Mouse (Mus musculus): ENCODE measurements around the gene Tmie. TPM values are rescaled to one million over a fixed set of nuclear protein-coding genes. Genes with fewer than 3 reads are reported as not detected.

The Tmie gene
- polyA plus RNA-seq, 1 experiment from 2014 or later, result 6.0 TPM

DNA sequence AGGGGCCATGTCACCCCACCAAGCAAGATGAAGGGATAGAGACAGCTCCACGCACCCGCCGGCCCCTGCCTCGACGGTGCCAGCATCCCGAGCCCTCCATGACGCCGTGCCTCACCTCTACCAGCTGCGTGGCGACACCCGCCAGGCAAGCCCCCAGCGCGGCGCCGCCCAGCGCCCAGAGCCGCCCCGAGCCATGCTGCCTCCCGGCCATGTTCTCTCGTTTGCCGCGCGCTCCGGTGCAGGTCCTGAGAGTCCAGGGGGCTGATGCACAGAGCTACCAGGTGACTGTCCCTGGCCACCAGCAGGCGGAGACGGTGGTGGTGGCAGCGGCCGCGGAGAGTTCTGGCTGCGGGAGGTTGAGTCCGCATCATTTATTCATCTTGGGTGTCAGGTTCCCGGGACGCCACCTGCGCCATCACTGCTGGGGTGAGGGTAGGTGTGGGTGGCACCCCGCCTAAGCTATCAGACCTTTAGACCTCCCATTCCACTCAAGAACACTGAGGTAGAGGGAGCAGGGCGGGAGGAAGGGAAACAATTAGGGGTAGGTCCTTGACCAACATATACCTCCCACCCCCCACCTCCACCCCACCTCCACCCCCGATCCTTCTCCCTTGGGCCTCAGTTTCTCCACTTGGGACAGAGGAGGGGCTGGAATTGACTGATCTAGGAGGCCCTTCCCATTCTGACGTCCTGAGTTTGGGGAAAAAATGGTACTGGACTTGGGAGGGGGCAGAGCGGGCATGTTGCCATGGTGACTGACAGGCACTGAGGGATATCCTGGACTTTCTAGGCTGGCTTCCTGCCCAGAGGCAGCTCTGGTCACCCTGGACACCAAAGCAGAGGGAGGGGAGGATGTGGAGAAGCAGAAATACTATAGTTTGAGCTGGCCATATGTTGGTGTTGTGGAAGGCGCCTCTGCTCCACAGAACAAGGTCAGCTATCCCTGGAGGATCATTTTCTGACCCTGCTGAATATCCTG, 5.9 kb downstream of the Tmie start:
- DNase-seq, result peak; percentile 51
- no peak overlapping the region for H3K9ac ChIP-seq (replicated peaks)

DNA sequence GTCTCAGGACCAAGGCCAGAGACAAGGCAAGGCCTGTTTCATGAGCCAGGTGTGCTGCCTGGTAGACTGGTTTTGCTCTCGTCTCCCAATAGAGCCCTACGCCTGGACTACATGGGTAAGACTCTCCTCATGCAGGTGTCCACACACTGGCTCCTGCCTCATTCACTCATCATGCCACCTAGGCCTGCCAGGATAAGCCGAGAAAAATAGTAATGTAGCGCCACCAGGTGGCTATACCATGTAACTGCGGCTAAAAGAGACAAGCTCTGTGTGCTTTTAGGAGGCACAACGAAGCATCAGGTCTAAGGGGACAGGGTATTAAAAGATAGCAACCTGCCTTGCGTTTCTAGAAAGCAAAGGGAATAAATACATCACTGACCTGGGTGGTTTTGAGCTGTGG, 8.9 kb downstream of the Tmie start:
- whole genome bisulfite sequencing (ENCODE audit: insufficient replicate concordance), result 17% methylated on average over 7 of the region's 7 CpGs

More for the DNA sequence above, 5.9 kb downstream of the Tmie start:
- H3K27me3 ChIP-seq (ENCODE audit: insufficient read depth, low read length), result 0 out of 2 replicates have a peak, but pooled peaks cover 4% of the 10 kb centered on the region
- 0 out of 2 replicates have a peak overlapping the region, but pooled peaks have one; percentile 0 for H3K27ac ChIP-seq (ENCODE audit: low read depth)
- TF ChIP-seq CTCF (IDR thresholded peaks at IDR 0.05; ENCODE audit: low read depth) (no peak), EP300 (IDR thresholded peaks at IDR 0.05; ENCODE audit: low read depth) (no peak)
- ATAC-seq, result no peak
- H3K9me3 ChIP-seq (ENCODE audit: low read length), result no peaks in the 10 kb centered on the region
- H3K4me1 ChIP-seq (ENCODE audit: insufficient read depth), result peaks cover 17% of the 10 kb centered on the region; the same call in 1 of the 2 replicates
- 21% methylated on average over 40 of the region's 40 CpGs for WGBS (ENCODE audit: insufficient replicate concordance)
- H3K4me3 ChIP-seq (ENCODE audit: low read depth, low read length), result no peak overlapping the region
- peak overlapping the region; percentile 26; the same call in 1 of the 2 replicates for H3K4me2 ChIP-seq (ENCODE audit: low read depth, low read length)
- no peaks in the 10 kb centered on the region for H3K36me3 ChIP-seq (replicated peaks; ENCODE audit: insufficient read depth, low read length)

DNA sequence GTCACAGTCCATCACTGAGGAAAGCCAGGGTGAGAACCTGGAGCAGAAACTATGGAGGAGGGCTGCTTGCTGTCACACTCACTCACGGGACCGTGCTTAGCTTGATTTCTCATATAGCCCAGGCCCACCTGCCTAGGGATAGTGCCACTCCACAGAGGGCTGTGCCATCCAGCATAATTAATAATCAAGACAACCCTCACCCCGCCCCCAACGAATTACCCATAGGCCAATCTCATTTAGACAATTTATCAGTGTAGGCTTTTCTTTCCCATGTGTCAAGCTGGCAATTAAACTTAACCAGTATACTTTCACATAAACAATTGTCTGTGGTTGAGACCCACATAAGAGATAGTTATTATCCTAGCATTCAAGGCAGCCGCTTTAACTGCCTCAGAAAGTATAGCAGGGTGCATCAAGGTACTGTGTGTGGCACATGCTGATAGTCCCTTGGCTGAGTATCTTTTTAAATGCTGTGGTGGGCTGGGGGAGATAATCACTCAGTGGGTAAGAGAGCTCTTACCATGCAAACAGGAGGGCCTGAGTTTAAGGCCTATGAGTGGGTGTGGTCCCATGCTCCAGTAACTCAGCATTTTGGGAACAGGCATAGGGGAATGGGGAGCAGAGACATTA, 20.8 kb downstream of the Tmie start:
- Histone ChIP-seq H3K4me3 (ENCODE audit: low read depth, low read length) (no peak overlapping the region), H3K27ac (ENCODE audit: low read depth) (no peak overlapping the region), H3K4me2 (ENCODE audit: low read depth, low read length) (0 out of 2 replicates have a peak overlapping the region, but pooled peaks have one; percentile 9), H3K36me3 (replicated peaks; ENCODE audit: insufficient read depth, low read length) (no peaks in the 10 kb centered on the region), H3K9ac (replicated peaks) (no peak overlapping the region), H3K9me3 (ENCODE audit: low read length) (no peaks in the 10 kb centered on the region), H3K27me3 (ENCODE audit: insufficient read depth, low read length) (peaks cover 5% of the 10 kb centered on the region; the same call in 1 of the 2 replicates), H3K4me1 (ENCODE audit: insufficient read depth) (peaks cover 3% of the 10 kb centered on the region)
- TF ChIP-seq CTCF (IDR thresholded peaks at IDR 0.05; ENCODE audit: low read depth) (no peak), EP300 (IDR thresholded peaks at IDR 0.05; ENCODE audit: low read depth) (peak; percentile 93)
- WGBS (ENCODE audit: insufficient replicate concordance), result 63% methylated on average over 5 of the region's 5 CpGs
- ATAC-seq (peak; percentile 85), DNase-seq (no peak)

More for the DNA sequence above, 8.9 kb downstream of the Tmie start:
- DNase-seq (peak; percentile 70), ATAC-seq (no peak)
- no peak for TF ChIP-seq EP300 (IDR thresholded peaks at IDR 0.05; ENCODE audit: low read depth)
- peak; percentile 92 for TF ChIP-seq CTCF (IDR thresholded peaks at IDR 0.05; ENCODE audit: low read depth)
- Histone ChIP-seq H3K4me2 (ENCODE audit: low read depth, low read length) (no peak overlapping the region), H3K27ac (ENCODE audit: low read depth) (no peak overlapping the region), H3K4me1 (ENCODE audit: insufficient read depth) (peaks cover 13% of the 10 kb centered on the region; the same call in 1 of the 2 replicates), H3K27me3 (ENCODE audit: insufficient read depth, low read length) (0 out of 2 replicates have a peak, but pooled peaks cover 4% of the 10 kb centered on the region), H3K9ac (replicated peaks) (no peak overlapping the region), H3K36me3 (replicated peaks; ENCODE audit: insufficient read depth, low read length) (no peaks in the 10 kb centered on the region), H3K9me3 (ENCODE audit: low read length) (no peaks in the 10 kb centered on the region), H3K4me3 (ENCODE audit: low read depth, low read length) (no peak overlapping the region)

DNA sequence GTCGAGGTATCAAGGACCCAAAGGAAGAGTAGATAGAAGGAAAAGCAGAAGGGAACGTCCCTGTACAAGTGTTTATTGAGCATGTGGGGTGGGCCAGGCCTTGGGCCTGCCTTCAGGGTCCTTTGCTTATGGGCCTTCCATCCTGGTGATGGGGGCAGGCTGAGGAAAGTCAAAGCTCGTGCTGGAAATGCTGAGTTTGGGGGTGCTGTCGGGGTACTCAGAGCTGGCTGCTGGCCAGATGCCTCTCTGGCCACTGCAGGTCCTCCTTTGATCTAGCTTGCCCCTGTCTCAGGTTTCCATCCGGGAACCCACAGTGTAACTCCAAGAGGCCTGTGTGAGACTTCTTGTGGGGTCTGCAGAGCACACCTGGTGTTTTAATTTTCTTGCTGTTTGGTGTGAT, 21.4 kb downstream of the Tmie start:
- Histone ChIP-seq H3K4me3 (ENCODE audit: low read depth, low read length) (no peak overlapping the region), H3K27ac (ENCODE audit: low read depth) (no peak overlapping the region), H3K9me3 (ENCODE audit: low read length) (no peaks in the 10 kb centered on the region), H3K9ac (replicated peaks) (no peak overlapping the region), H3K4me2 (ENCODE audit: low read depth, low read length) (peak overlapping the region; percentile 71; the same call in 1 of the 2 replicates), H3K4me1 (ENCODE audit: insufficient read depth) (peaks cover 3% of the 10 kb centered on the region), H3K36me3 (replicated peaks; ENCODE audit: insufficient read depth, low read length) (no peaks in the 10 kb centered on the region), H3K27me3 (ENCODE audit: insufficient read depth, low read length) (peaks cover 5% of the 10 kb centered on the region; the same call in 1 of the 2 replicates)
- 45% methylated on average over 5 of the region's 5 CpGs for WGBS (ENCODE audit: insufficient replicate concordance)
- no peak for ATAC-seq
- no peak for DNase-seq
- TF ChIP-seq CTCF (IDR thresholded peaks at IDR 0.05; ENCODE audit: low read depth), result no peak

DNA sequence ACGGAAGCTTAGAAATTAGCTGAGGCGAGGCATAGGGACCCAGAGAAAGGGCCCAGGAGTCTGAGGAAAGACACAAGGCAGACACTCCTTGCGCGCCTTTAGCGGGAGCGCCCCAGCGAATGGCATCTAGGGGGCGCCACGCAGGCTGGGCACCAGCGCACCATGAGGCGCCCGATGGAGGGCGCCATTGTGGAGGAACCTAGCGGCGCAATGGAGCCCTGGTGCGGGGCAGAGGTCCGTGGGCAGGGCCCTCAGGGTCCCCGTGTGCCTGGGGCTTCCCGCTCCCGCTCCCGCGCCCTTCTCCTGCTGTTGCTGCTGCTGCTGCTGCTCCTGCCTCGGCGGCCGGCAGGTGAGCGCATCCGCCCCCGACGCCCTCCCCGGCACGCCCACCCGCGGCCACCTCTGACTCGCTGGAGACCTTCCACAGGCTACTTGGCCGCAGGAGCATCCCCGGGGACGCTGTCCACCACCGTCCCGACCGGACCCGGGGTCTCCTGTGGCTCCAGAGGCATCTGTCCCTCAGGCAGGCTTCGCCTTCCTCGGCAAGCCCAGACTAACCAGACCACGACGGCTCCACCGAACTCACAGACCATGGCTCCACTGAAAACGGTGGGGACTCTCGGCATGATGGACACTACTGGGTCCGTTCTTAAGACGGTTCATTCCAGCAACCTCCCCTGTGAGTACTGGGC, 22.0 kb downstream of the Tmie start, which contains the start of gene Prss50:
Prss50 (plus strand) TSS at position 187 of the 692 bp plus-strand sequence.
- peak; percentile 46 for DNase-seq
- H3K4me2 ChIP-seq (ENCODE audit: low read depth, low read length), result peak within 1 kb of the TSS; percentile 71
- peaks cover 3% of the 10 kb centered on the region for H3K4me1 ChIP-seq (ENCODE audit: insufficient read depth)
- ATAC-seq, result peak; percentile 50
- peak within 1 kb of the TSS; percentile 30 for H3K4me3 ChIP-seq (ENCODE audit: low read depth, low read length)
- TF ChIP-seq EP300 (IDR thresholded peaks at IDR 0.05; ENCODE audit: low read depth), result no peak
- TF ChIP-seq CTCF (IDR thresholded peaks at IDR 0.05; ENCODE audit: low read depth), result peak; percentile 73
- H3K9ac ChIP-seq (replicated peaks), result no peak within 1 kb of the TSS; the same call in 1 of the 2 replicates
- peaks cover 5% of the 10 kb centered on the region; the same call in 1 of the 2 replicates for H3K27me3 ChIP-seq (ENCODE audit: insufficient read depth, low read length)
- H3K27ac ChIP-seq (ENCODE audit: low read depth), result no peak within 1 kb of the TSS
- H3K9me3 ChIP-seq (ENCODE audit: low read length), result no peaks in the 10 kb centered on the region
- H3K36me3 ChIP-seq (replicated peaks; ENCODE audit: insufficient read depth, low read length), result no peaks in the 10 kb centered on the region
- 12% methylated on average over 46 of the region's 50 CpGs for WGBS (ENCODE audit: insufficient replicate concordance)
